Mouse (Mus musculus) heart, postnatal 4 days (tissue): ENCODE measurements around the gene Cldn13. TPM values are rescaled to one million over a fixed set of nuclear protein-coding genes. Genes with fewer than 3 reads are reported as not detected.

Experiments
- DNase-seq: peaks from one replicate; pipeline ENCODE4 v3.0.0; 2021
- total RNA-seq, 2 experiments: library from RNA; stranded (reverse); gene quantifications; 2 replicates each; pipeline ENCODE4 v1.2.3; 2021

The Cldn13 gene
- total RNA-seq, 2 experiments from 2014 or later, result not detected

DNA sequence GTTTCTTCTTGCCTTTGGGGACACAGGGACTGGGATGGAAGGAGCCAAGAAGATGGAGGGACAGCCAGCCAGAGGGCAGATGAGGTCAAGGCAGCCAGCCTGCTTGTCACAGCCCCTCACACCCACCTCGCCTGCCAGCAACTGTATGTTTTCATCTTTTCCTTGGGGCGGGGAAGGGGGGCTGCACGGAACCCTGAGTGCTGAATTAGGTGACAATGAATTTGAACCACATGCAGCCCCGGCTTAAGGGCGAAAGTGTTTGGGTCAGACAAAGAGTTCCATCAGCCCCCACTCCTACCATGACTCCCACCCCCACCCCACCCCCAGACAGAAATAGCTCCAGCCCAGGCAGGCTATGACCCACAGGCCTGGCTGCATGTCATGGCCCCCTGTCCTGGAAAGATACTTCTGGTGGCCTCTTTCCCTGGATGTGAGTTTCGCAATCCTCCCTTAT lies 24.7 kb downstream of the Cldn13 start:
- DNase-seq, result no peak

DNA sequence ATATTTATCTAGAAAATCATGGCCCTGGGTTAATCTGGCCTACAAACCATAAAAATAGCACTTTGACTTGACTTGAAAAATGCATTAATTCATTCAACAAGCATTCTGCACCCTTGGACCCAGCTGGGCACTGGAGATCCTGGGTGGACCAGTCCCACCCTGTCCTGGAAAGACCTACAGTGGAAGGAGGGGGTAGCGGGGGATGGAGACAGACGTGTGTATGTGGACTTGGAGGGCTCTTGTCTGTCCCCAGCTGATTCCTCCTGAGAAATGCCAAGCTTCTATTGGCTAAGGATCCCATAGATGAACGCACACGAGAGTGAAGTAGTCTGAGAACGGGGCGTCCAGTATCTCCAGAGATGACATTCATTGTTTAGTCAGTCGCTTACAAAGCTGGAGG lies 26.8 kb downstream of the Cldn13 start:
- DNase-seq, result no peak

- DNase-seq, result peak; percentile 76
These were observed 27.6 kb downstream of the Cldn13 start for GRCm38 (mm10) chr5:134887447-134888335.

DNA sequence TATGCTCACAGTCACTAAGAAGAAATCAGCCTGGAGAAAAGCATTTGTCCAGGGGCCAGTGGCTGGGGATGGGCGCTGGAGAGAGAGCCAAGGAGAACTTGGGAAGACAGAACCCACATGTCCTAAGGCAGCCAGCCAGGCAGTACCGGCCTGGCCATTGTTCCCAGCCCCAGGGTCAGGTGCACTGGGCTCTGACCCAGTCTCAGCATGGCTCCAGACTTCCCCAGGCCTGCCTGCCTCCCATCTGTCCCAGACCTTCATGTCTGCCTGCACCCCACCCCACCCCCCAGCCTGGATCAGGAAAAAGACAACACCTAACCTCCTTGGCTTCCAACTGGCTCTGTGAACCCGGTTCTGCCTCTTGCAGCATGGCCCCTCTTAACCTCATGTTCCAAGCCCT lies 32.2 kb downstream of the Cldn13 start:
- DNase-seq, result peak; percentile 45

DNA sequence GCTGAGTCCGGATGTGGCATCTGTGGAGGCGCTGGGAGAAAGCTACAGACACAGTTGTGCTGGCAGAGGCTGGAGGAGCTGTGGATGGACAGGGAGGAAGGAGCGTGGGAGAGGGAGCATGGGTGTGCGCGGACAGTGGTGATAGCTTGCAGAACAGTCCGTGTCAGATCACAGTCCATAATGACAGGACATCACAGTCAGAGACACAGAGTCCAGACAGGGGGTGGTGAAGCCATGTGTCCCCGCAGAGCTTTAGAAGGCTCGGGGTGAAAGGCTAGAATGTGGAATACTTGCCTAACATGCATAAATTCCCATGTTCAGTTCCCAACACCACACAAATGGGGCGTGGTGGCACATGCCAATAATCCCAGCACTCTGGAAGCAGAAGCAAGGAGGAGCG lies 38.5 kb downstream of the Cldn13 start:
- no peak for DNase-seq

- no peak for DNase-seq
These were observed 40.1 kb downstream of the Cldn13 start for GRCm38 (mm10) chr5:134875245-134875644.

DNA sequence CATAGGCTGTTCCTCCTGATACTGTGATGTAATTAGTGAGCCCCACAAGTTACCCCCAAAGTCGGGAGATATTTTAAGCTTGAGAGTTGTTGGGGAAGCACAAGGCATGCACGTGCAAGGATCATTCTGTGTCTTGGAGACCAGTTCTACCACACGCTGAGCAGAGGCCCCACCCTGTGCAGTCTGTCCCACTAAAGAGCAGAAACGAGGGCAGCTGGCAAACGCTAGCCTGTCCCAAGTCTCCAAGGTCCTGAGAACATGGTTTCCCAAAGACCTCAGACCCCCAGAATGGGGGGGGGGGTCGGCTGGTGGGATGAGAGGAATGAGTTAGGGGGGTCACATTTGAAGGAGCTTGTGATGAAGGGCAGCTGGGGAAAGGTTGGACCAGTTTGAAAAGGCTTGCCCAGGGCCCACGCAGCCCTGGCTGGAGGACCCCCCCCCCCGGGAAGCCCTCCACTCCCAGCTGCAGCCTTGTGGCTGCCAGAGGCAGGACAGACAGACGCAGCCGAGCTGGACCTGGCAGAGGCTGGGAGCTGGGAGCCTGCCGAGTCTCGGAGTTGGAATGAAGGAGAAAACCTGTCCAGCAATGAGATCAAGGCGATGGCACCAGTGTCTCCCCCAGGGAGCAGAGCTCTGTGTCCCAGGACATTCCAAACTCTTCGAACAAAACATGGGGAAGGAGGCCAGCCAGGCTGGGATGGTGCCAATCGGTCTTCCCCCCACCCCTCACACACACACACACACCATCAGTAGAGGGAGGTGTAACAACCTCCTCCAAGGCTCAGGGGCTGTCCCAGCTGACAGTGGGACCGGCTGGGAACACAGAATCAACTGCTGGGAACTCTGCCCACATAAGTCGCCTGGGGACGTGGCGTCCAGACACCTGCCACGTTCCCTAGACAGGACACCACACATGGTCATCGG lies 41.1 kb downstream of the Cldn13 start:
- DNase-seq, result peak; percentile 81

DNA sequence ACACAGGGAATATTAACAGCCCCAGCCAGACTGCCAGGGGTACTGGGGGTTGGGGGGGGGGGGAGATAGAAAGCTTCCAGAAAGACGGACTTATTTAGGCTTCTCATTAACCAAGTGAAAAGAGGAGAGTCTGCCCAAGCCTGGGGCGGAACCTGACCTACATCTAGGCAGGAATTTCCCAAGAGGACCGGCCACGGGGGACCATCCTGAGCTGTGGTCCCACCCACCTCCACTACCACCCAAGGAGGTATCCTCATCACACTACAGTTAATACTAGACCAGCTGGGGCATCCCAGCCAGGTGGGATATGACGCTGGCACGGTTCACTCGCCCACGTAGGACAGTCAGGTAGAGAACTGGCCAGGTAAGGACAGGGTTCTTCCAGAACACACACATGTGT lies 42.3 kb downstream of the Cldn13 start:
- no peak for DNase-seq

GRCm38 (mm10) chr5:134872597-134872996 lies 42.7 kb downstream of the Cldn13 start:
- DNase-seq, result peak; percentile 57

DNA sequence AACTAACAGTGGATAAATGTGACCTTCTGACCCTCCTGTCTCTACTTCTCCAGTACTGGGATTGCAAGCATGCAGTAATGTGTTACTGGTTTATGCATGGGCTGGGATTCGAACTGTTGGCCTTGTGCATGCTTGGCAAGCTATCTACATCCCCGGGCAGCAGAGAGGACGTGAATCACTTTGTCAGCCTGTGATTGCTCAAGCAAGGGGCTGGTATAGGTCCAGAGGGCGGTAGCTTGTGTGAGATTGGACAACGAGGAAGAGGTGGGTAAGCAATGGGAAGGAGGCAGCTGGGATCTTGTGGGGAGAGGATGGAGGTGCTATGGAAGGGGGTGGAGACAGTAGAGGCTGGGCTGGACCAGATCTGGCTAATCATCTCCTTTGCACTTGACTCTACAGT lies 46.8 kb downstream of the Cldn13 start:
- DNase-seq, result no peak

- no peak for DNase-seq
These were observed 47.8 kb downstream of the Cldn13 start for GRCm38 (mm10) chr5:134867320-134868144.

- DNase-seq, result peak; percentile 90
These were observed 50.2 kb downstream of the Cldn13 start for GRCm38 (mm10) chr5:134865158-134865557.

Other genes with a start within 250 kb of the Cldn13 start
- gene Limk1, start 226.9 kb downstream of the Cldn13 start, total RNA-seq, result 10 to 100 TPM; 13.5 to 14.9 TPM
- gene Eln, start 168.2 kb downstream of the Cldn13 start, total RNA-seq, result 1,000 to 10,000 TPM in 1 of 2 experiments, 100 to 1,000 TPM in 1; 932 to 1,129 TPM
- gene Tmem270, start 8.8 kb downstream of the Cldn13 start, total RNA-seq, result not detected
- 1 to 10 TPM; 6.2 to 7.1 TPM for gene Mettl27, start 16.8 kb upstream of the Cldn13 start, total RNA-seq
- under 1 TPM in 1 of 2 experiments, not detected in 1; 0.14 TPM for gene Cldn4, start 31.4 kb upstream of the Cldn13 start, total RNA-seq
- gene Cldn3, start 70.7 kb upstream of the Cldn13 start, total RNA-seq, result under 1 TPM; 0.71 to 0.77 TPM
- 10 to 100 TPM; 55.0 to 59.6 TPM for gene Abhd11, start 93.6 kb upstream of the Cldn13 start, total RNA-seq
- gene Stx1a, start 108.0 kb upstream of the Cldn13 start, total RNA-seq, result 1 to 10 TPM; 5.6 to 6.0 TPM
- 10 to 100 TPM; 24.8 to 26.6 TPM for gene Dnajc30, start 148.7 kb upstream of the Cldn13 start, total RNA-seq
- 10 to 100 TPM; 28.5 to 37.0 TPM for gene Bud23, start 149.4 kb upstream of the Cldn13 start, total RNA-seq
- gene Vps37d, start 162.7 kb upstream of the Cldn13 start, total RNA-seq, result 1 to 10 TPM; 2.8 to 2.9 TPM
- gene Mlxipl, start 174.4 kb upstream of the Cldn13 start, total RNA-seq, result 1 to 10 TPM; 8.4 to 9.6 TPM
- gene Tbl2, start 234.1 kb upstream of the Cldn13 start, total RNA-seq, result 10 to 100 TPM; 15.8 to 18.4 TPM